22 mouse cellular contexts compared by ENCODE assay signal in genomic region chr10:118039056-118039455, GRCm38 (mm10).
DNase-seq lines count a peak whose midpoint lies in the region; ATAC-seq and TF ChIP-seq lines count a peak whose summit lies in the region.
"Had no signal": no experiment of that assay in that cellular context is flagged by ENCODE, and none has a peak within 500 bp of the region (broad histone marks: within the 10 kb centered on the region; RNA-seq: fewer than 3 reads in every experiment).

No protein-coding gene starts in this region.

- 91% methylated on average over 4 of the region's 4 CpGs for WGBS in forebrain, embryonic 10.5 days

- ATAC-seq in neutrophil, adult 5-6 weeks (ENCODE audit: extremely low read depth, insufficient number of reproducible peaks, low FRiP score, poor library complexity, severe bottlenecking) = 0 out of 2 replicates have a peak, but pooled peaks have one; percentile 9
- ATAC-seq: forebrain, embryonic 16.5 days; inflammation-experienced regulatory T-cells, adult 6 months; intestine, postnatal 0 days; Patski had no signal

- H3K4me2 ChIP-seq in CH12.LX (ENCODE audit: insufficient read depth, low read depth, poor library complexity, severe bottlenecking) = no peak overlapping the region
- H3K4me2 ChIP-seq: embryonic facial prominence, embryonic 15.5 days; heart, embryonic 13.5 days; hindbrain, embryonic 15.5 days had no signal

- no peaks in the 10 kb centered on the region for H3K79me2 ChIP-seq in CH12.LX (replicated peaks; ENCODE audit: control insufficient read depth, extremely low read depth, insufficient read depth, poor library complexity, severe bottlenecking)

- H3K4me3 ChIP-seq in CH12.LX (replicated peaks in 1 of 3; ENCODE audit: low read depth in 2 of 3, low read length in 2 of 3, poor library complexity in 1 of 3) = no peak overlapping the region
- H3K4me3 ChIP-seq in forebrain, embryonic 10.5 days = no peak overlapping the region
- H3K4me3 ChIP-seq: embryonic facial prominence, embryonic 15.5 days; erythroblast, embryonic 14.5 days; heart, embryonic 13.5 days; hindbrain, embryonic 15.5 days had no signal

- H3K9ac ChIP-seq in CH12.LX (ENCODE audit: insufficient read depth, low read depth) = no peak overlapping the region
- H3K9ac ChIP-seq: embryonic facial prominence, embryonic 15.5 days; heart, embryonic 13.5 days; hindbrain, embryonic 15.5 days had no signal

- TF ChIP-seq CTCF in CH12.LX (conservative IDR thresholded peaks at IDR 0.05 in 1 of 2, IDR thresholded peaks at IDR 0.05 in 1 of 2; ENCODE audit: low read depth in 2 of 2, low read length in 2 of 2) = no peak

- peaks cover 2% of the 10 kb centered on the region for H3K9me3 ChIP-seq in CH12.LX (replicated peaks; ENCODE audit: low read length)
- peaks cover 8% of the 10 kb centered on the region; the same call in 1 of the 2 replicates for H3K9me3 ChIP-seq in forebrain, embryonic 10.5 days
- H3K9me3 ChIP-seq: embryonic facial prominence, embryonic 15.5 days; hindbrain, embryonic 15.5 days had no signal

- peak; percentile 49 for DNase-seq in 3T3-L1 (ENCODE audit: low read depth, low spot score)
- DNase-seq in CH12.LX (ENCODE audit: extremely low read depth) = peak; percentile 14
- peak; percentile 65 for DNase-seq in ZHBTc4 (ENCODE audit: low read depth, low spot score)
- no peak for DNase-seq in thymus, postnatal 36 days
- no peak for DNase-seq in kidney, postnatal 25 days
- DNase-seq in forebrain, embryonic 10.5 days (ENCODE audit: extremely low spot score, low spot score) = no peak
- DNase-seq: adrenal gland, adult 8-10 months; adrenal gland, postnatal 36 days; cerebellum, adult 2 months; cerebellum, postnatal 10 days; gastrocnemius, postnatal 14 days; heart, postnatal 36 days had no signal

- in situ Hi-C loops in CH12.LX (cut with MboI; ENCODE audit: low pct_ligation_motif_present, low pct_unique_long_range_greater_than_20kb, low sequenced_read_pairs) = no loop called here

- H3K36me3 ChIP-seq in CH12.LX (replicated peaks in 1 of 2; ENCODE audit: control insufficient read depth in 1 of 2, insufficient read depth in 1 of 2, low read length in 1 of 2) = no peaks in the 10 kb centered on the region
- H3K36me3 ChIP-seq in forebrain, embryonic 10.5 days (replicated peaks) = no peaks in the 10 kb centered on the region
- H3K36me3 ChIP-seq: embryonic facial prominence, embryonic 15.5 days; G1E; heart, embryonic 13.5 days; hindbrain, embryonic 15.5 days had no signal

- dilution Hi-C loops in CH12.LX (cut with MboI; ENCODE audit: extremely low pct_ligation_motif_present, extremely low pct_unique_long_range_greater_than_20kb, low sequenced_read_pairs) = no loop called here

- TF ChIP-seq EP300 in CH12.LX (IDR thresholded peaks at IDR 0.05; ENCODE audit: low read length) = no peak

- H3K27me3 ChIP-seq in CH12.LX (replicated peaks) = no peaks in the 10 kb centered on the region
- no peaks in the 10 kb centered on the region for H3K27me3 ChIP-seq in forebrain, embryonic 10.5 days (ENCODE audit: poor library complexity, severe bottlenecking)
- H3K27me3 ChIP-seq: embryonic facial prominence, embryonic 15.5 days; heart, embryonic 13.5 days; hindbrain, embryonic 15.5 days; Patski had no signal

- TF ChIP-seq RAD21 in CH12.LX (IDR thresholded peaks at IDR 0.05; ENCODE audit: low read depth, low read length) = no peak

- H3K4me1 ChIP-seq in CH12.LX (ENCODE audit: control insufficient read depth in 1 of 2, insufficient read depth in 2 of 2) = 0 out of 4 replicates have a peak, but pooled peaks cover 0 to 2% of the 10 kb centered on the region in 2 experiments
- H3K4me1 ChIP-seq in forebrain, embryonic 10.5 days = no peaks in the 10 kb centered on the region
- H3K4me1 ChIP-seq: embryonic facial prominence, embryonic 15.5 days; hindbrain, embryonic 15.5 days had no signal

- no peak overlapping the region for H3K27ac ChIP-seq in CH12.LX (ENCODE audit: insufficient read depth, low read depth)
- H3K27ac ChIP-seq in forebrain, embryonic 10.5 days = no peak overlapping the region
- H3K27ac ChIP-seq: embryonic facial prominence, embryonic 15.5 days; heart, embryonic 13.5 days; hindbrain, embryonic 15.5 days had no signal

- no peak for TF ChIP-seq POLR2A in CH12.LX (IDR thresholded peaks at IDR 0.05; ENCODE audit: low read depth, low read length)

TF ChIP-seq in CH12.LX, 34 proteins besides CTCF, POLR2A, EP300 and RAD21:
- TF ChIP-seq MEF2A (IDR thresholded peaks at IDR 0.05; ENCODE audit: borderline replicate concordance, low read depth, low read length) (no peak), JUN (IDR thresholded peaks at IDR 0.05; ENCODE audit: insufficient read depth, low read depth, low read length) (no peak), KAT2A (IDR thresholded peaks at IDR 0.05; ENCODE audit: insufficient replicate concordance, low read length) (no peak), NRF1 (IDR thresholded peaks at IDR 0.05; ENCODE audit: low read depth, low read length) (no peak), IRF4 (IDR thresholded peaks at IDR 0.05; ENCODE audit: low read depth, low read length) (no peak), MXI1 (IDR thresholded peaks at IDR 0.05; ENCODE audit: low read depth, low read length) (no peak), TBP (conservative IDR thresholded peaks at IDR 0.05; ENCODE audit: low read depth, low read length) (no peak), HCFC1 (IDR thresholded peaks at IDR 0.05; ENCODE audit: low read depth, low read length) (no peak), MYC (IDR thresholded peaks at IDR 0.05; ENCODE audit: low read depth, low read length) (no peak), ZNF384 (IDR thresholded peaks at IDR 0.05; ENCODE audit: low read depth, low read length) (no peak)
TF ChIP-seq in CH12.LX: peak in this region for 0.

Comparison
In these comparisons a context has a peak if more than half of its experiments do, and no peak if none do; other contexts are left out.
1. DNase-seq: peak in 3T3-L1 (single experiment), CH12.LX (single experiment) and ZHBTc4 (single experiment); none in thymus, postnatal 36 days (0 of 2), kidney, postnatal 25 days (0 of 2) and forebrain, embryonic 10.5 days (single experiment).